Mouse (Mus musculus) CD4-positive, CD25-positive, alpha-beta regulatory T cell, adult 4 months (primary cell): ENCODE data around the gene Mettl7a3. TPM values are rescaled to one million over a fixed set of nuclear protein-coding genes. Genes with fewer than 3 reads are reported as not detected.
A peak's percentile ranks its signal among the peaks of the same experiment; 100 is the strongest.
"Not testable (repeated sequence)": the region's sequence is repeated elsewhere in the genome, so short reads cannot be mapped to it uniquely, and the experiment has no call there.

ENCODE experiments used
- ATAC-seq: one replicate; pipeline ENCODE4 v1.8.0; 2017
- polyA plus RNA-seq, 2 experiments: library from polyadenylated mRNA; unstranded; fragments of 100-300 nt; shearing (Covaris generic); gene quantifications; one replicate each; pipeline ENCODE4 v1.2.1; 2017

Gene Mettl7a3
- polyA plus RNA-seq = under 1 TPM in 1 of 2 experiments, not detected in 1; 0.31 TPM

- no peak for ATAC-seq
Observed at GRCm38 (mm10) chr15:100334629-100335028, at the start of gene Mettl7a3. TSS of gene Mettl7a3 (plus strand) at chr15:100334929.

DNA sequence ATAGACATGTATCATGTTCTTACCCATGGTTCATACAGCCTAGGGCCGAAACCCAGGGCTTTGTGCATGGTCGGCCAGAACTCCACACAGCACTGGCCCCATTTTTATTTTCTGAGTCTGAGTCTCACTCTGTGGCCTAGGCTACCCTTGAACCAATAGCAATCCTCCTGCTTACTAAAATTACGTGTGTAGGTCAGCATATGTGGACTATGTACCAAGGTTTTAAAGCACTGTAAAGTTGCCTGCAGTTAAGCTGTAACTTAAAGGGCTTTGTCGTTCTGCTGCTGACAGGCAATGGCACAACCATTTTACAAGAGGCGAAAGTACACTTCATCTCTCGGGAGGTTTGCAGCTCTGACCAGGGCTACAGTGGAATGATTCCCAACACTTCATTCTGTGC, 45.7 kb upstream of the Mettl7a3 start:
- ATAC-seq = no peak

DNA sequence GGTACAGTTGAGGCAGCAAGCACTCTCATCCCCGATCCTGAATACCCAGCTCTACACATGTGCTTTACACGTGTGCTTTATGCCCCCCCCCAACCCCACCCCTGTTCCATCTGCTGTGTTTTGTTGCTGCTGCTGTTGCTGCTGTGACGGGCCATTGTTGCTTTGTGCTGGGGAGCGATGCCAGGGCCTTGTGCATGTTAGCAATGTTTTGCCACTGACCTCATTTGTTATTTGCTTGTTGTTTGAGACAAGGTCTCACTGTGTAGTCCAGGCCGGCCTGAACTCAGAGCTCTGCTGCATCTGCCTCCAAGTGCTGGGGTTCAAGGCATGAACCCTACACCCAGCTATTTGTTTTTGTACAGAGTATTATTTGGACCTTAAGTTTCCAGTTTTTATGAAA, 43.9 kb upstream of the Mettl7a3 start:
- ATAC-seq = no peak

- ATAC-seq = no peak
Observed at GRCm38 (mm10) chr15:100292326-100292725, 42.4 kb upstream of the Mettl7a3 start.

- ATAC-seq = no peak
Observed at GRCm38 (mm10) chr15:100297856-100298255, 36.9 kb upstream of the Mettl7a3 start.

DNA sequence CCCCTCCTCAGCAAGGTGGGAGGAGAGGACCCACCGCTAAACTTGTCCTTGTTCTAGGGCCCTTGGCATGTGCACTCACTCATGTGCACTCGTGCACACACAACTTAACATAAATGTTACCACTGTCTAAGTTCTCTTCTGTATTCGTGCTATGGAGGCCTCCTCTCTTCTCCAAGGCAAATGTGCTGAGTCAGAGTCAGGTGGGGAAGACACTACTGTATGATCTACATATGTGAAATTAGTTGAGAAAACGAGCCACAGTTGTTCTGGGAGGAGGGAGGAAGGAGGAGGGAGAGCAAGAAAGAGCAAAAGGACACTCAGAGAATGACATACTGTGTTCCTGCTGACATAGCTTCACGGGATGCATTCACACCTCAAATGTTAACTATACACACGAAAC, 34.2 kb upstream of the Mettl7a3 start:
- ATAC-seq = no peak

DNA sequence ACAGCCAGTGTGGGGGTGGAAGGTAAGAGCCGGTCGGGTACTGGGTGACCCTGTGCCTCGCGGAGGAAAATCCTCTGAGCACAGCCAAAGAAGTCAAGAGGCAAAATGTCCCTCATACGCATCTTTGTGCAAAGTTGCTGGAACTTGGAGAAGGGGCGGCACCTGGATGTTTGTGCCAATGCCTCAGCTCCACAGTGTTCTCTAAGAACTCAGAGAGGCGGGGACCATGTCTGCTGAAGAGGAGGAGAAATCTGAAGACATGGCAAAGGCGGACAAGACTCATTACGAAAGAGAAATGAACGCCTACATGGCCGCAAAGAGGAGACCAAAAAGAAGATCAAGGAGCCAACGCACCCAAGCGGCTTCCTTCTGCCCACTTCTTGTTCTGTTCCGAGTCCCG, 33.2 kb upstream of the Mettl7a3 start:
- no peak for ATAC-seq

- no peak for ATAC-seq
Observed at GRCm38 (mm10) chr15:100303428-100304018, 31.2 kb upstream of the Mettl7a3 start.

- ATAC-seq = peak; percentile 77
Observed at GRCm38 (mm10) chr15:100304019-100304991, 30.4 kb upstream of the Mettl7a3 start, which contains the start of gene Mettl7a1. TSS of gene Mettl7a1 (plus strand) at chr15:100304140.

- ATAC-seq = no peak
Observed at GRCm38 (mm10) chr15:100306201-100306600, 28.5 kb upstream of the Mettl7a3 start.

DNA sequence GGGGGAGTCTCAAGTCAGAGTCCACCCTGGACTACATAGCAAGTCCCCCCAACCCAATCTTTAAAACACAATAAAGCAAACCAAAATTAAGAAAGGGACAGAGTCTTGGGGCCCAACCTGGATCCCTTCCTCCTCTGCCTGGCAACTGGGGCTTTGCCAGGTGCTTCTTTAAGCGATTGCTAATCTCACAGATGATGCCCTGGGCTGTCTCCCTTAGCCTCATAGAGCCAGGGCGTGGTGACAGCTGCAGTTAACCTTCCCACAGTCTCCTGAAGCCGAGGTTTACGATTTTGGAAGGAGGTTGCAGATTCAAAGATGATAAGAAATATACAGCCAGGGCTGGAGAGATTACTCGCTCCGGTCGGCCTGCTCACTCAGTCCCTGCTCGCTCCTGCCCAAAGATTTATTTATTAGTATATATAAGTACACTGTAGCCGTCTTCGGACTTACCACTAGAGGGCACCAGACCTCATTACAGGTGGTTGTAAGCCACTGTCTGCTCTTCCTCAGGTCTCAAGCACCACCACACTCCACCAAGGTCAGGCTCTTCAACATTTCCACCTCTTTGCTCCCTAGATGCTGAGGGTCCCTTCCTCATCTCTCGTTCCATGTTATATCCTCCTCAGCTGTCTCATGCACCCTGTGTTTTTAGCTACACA, 27.2 kb upstream of the Mettl7a3 start:
- ATAC-seq = not testable (repeated sequence)

DNA sequence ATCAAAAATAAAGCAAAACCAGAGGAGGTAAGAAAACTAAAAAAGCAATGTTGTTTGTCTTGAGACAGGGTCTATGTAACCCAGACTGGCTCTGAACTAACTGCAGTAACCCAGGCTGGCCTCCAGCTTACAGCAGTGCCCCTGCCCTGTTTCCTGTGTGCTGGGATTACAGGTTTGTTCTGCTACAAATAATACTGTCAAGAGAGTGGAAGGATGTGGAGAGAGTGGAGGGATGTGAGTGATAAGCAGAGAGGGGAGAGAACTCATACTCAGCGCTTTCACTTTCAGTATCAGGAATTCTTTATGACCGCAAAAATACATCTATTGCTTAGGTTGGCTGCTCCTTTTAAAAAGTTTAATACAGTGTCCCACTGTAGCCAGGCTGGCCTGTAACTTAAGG, 22.4 kb upstream of the Mettl7a3 start:
- peak; percentile 93 for ATAC-seq

GRCm38 (mm10) chr15:100314448-100315145, 20.1 kb upstream of the Mettl7a3 start:
- no peak for ATAC-seq

- not testable (repeated sequence) for ATAC-seq
Observed at GRCm38 (mm10) chr15:100318014-100318671, 16.6 kb upstream of the Mettl7a3 start.

- no peak for ATAC-seq
Observed at GRCm38 (mm10) chr15:100319884-100320283, 14.8 kb upstream of the Mettl7a3 start.

DNA sequence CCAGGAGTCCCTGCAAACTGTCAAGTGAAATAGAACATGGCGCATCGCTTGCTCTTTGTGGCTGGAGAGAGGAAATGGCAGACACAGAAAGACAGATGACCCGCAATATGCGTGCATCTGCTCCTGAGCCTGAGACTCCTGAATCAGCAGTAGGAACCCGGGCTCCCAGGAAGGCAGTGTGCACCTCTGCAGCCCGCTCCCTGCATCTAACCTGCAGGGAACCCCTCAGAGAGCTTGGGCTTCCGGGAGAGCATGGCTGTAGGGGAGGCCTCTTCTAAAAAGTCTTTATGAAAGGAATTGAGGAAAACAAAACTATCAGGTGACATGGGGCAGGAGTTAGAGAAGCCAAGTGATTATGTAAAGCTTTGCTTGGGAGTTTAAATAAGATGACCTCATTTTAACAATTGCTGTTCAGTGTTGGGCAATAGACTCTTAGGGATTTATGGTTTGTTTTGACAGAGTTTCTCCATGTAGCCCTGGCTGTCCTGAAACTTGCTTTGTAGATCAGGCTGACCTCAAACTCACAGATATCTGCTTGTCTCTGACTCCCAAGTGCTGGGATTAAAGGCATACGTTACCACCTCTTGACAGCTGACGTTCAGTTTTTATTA, 14.3 kb upstream of the Mettl7a3 start:
- no peak for ATAC-seq

- no peak for ATAC-seq
Observed at GRCm38 (mm10) chr15:100321134-100321533, 13.6 kb upstream of the Mettl7a3 start.

DNA sequence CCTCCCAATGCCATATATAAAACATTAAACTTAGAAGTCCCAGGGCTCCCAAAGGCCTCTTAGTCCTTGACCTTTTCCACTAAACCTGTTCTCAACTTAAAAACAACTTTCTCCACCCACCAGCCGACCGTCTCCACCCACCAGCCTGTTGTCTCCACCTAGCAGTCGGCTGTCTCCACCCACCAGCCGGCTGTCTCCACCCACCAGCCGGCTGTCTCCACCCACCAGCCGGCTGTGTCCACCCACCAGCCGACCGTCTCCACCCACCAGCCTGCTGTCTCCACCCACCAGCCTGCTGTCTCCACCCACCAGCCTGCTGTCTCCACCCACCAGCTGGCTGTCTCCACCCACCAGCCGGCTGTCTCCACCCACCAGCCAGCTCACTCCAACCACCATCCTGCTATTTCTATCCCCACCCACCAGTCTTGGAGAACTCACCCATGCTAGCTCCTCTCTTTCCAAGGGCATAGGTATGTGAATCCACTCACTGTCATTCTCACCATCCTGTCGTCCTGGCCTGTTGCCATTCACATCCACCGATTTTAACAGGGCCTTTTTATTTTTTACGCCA, 10.6 kb upstream of the Mettl7a3 start:
- ATAC-seq = no peak

GRCm38 (mm10) chr15:100325235-100325634, 9.5 kb upstream of the Mettl7a3 start:
- ATAC-seq = no peak

DNA sequence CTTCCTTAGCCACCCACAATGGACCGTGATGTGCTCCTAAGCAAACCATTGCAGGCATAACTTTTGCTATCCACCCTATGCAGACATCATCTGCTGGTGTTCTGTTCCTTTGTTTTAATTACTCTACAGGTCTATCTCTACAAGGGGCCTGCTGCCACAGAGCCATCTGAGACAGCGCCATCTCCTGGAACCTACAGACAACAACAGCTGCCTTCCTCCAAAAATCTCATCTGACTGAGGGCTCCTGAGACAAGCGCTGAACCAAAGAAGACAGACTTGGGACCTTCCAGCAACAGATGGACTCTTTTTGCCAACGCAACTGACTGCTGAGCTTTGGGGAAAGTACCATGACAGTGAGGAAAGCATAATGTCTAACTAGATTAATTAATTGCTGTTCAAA, 6.6 kb upstream of the Mettl7a3 start:
- ATAC-seq = not testable (repeated sequence)

GRCm38 (mm10) chr15:100329336-100329735, 5.4 kb upstream of the Mettl7a3 start:
- ATAC-seq = not testable (repeated sequence)
